Mouse (Mus musculus) limb, embryonic 12.5 days (tissue): ENCODE data around the gene Rfx8. TPM values are rescaled to one million over a fixed set of nuclear protein-coding genes. Genes with fewer than 3 reads are reported as not detected.

Source experiments
- ATAC-seq: fragments of 200-750 bp; cut with Nextera tagmentation; 2 replicates; pipeline ENCODE4 v1.8.0; 2017; ENCODE audit warnings: low read depth, moderate TSS enrichment; ENCODE audit not compliant: insufficient number of reproducible peaks, insufficient read depth, low FRiP score, low TSS enrichment
- H3K27ac ChIP-seq: fragments of 300-500 bp; sonication (generic); 2 replicates; pipeline ENCODE4 v1.5.1; 2016; ENCODE audit warnings: mild to moderate bottlenecking, moderate library complexity
- H3K27me3 ChIP-seq: fragments of 300-500 bp; sonication (generic); 2 replicates; pipeline ENCODE4 v1.6.1; 2016; ENCODE audit warnings: mild to moderate bottlenecking, moderate library complexity
- H3K36me3 ChIP-seq: fragments of 300-500 bp; sonication (generic); 2 replicates; pipeline ENCODE4 v1.6.1; 2016; ENCODE audit warnings: mild to moderate bottlenecking, moderate library complexity
- H3K4me1 ChIP-seq: fragments of 300-500 bp; sonication (generic); replicated peaks from 2 replicates; pipeline ENCODE4 v1.6.1; 2016
- H3K4me2 ChIP-seq: fragments of 300-500 bp; sonication (generic); 2 replicates; pipeline ENCODE4 v1.6.1; 2016; ENCODE audit warnings: mild to moderate bottlenecking, moderate library complexity
- H3K4me3 ChIP-seq: fragments of 300-500 bp; sonication (generic); replicated peaks from 2 replicates; pipeline ENCODE4 v1.5.1; 2016; ENCODE audit warnings: mild to moderate bottlenecking
- H3K9ac ChIP-seq: fragments of 300-500 bp; sonication (generic); replicated peaks from 2 replicates; pipeline ENCODE4 v1.6.1; 2016; ENCODE audit warnings: mild to moderate bottlenecking, moderate library complexity
- H3K9me3 ChIP-seq: fragments of 300-500 bp; sonication (generic); 2 replicates; pipeline ENCODE4 v1.6.1; 2016; ENCODE audit warnings: mild to moderate bottlenecking, moderate library complexity
- WGBS: fragments of 180-500 bp; shearing (Covaris S2); methylation state at CpG from one replicate; pipeline ENCODE4 v1.1.7; 2016; 5-methylcytosine and 5-hydroxymethylcytosine counted together
- polyA plus RNA-seq: library from polyadenylated mRNA; unstranded; fragments of >200 nt; fragmentation: Nextera tagmentation; extraction: Ambion mirVana; gene quantifications from 2 replicates; pipeline ENCODE4 v1.2.1, GENCODE M21; 2016

Gene Rfx8
- polyA plus RNA-seq, 1 experiment from 2014 or later: 1.7 TPM

- H3K36me3 ChIP-seq: no peaks in the 10 kb centered on the region
- H3K27me3 ChIP-seq: no peaks in the 10 kb centered on the region
- peaks cover 28% of the 10 kb centered on the region for H3K4me1 ChIP-seq
- no peak overlapping the region for H3K4me2 ChIP-seq
- no peaks in the 10 kb centered on the region for H3K9me3 ChIP-seq
- no peak overlapping the region for H3K27ac ChIP-seq
- WGBS: 87% methylated on average over 7 of the region's 7 CpGs
- H3K9ac ChIP-seq: no peak overlapping the region
- ATAC-seq: no peak
- no peak overlapping the region for H3K4me3 ChIP-seq
These were observed 8.5 kb downstream of the Rfx8 start for GRCm38 (mm10) chr1:39712261-39712660.

GRCm38 (mm10) chr1:39710604-39711003 lies 10.2 kb downstream of the Rfx8 start:
- Histone ChIP-seq H3K9me3 (no peaks in the 10 kb centered on the region), H3K4me3 (no peak overlapping the region), H3K36me3 (no peaks in the 10 kb centered on the region), H3K9ac (no peak overlapping the region), H3K4me2 (no peak overlapping the region), H3K27me3 (no peaks in the 10 kb centered on the region), H3K4me1 (peaks cover 31% of the 10 kb centered on the region), H3K27ac (no peak overlapping the region)
- WGBS: 81% methylated on average over 4 of the region's 4 CpGs
- ATAC-seq: no peak

- no peaks in the 10 kb centered on the region for H3K36me3 ChIP-seq
- no peak for ATAC-seq
- whole genome bisulfite sequencing: 89% methylated on average over 5 of the region's 5 CpGs
These were observed 10.8 kb downstream of the Rfx8 start for GRCm38 (mm10) chr1:39710016-39710415.

DNA sequence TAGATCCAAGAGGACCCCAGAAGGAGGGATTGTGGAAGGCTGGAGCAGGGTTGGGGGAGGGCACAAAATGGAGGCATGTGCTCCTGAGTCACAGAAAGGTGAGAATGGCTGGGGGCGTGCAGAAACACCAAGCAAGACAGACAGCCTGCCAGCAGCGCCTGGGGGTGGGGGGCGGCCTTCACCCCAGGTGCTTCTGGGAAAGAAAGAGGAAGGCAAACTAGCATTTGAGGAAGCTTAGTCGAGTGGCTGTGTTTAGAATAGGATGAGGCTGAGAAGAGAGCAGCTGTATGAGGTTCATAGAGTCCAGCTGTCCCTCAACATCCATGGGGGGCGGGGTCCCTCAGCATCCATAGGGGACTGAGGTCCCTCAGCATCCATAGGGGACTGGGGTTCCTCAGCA lies 12.0 kb downstream of the Rfx8 start:
- ATAC-seq: no peak
- WGBS: 83% methylated on average over 5 of the region's 5 CpGs

More at GRCm38 (mm10) chr1:39710016-39710415, 10.8 kb downstream of the Rfx8 start:
- Histone ChIP-seq H3K4me2 (no peak overlapping the region), H3K9ac (no peak overlapping the region), H3K4me1 (peaks cover 31% of the 10 kb centered on the region), H3K27me3 (no peaks in the 10 kb centered on the region), H3K4me3 (no peak overlapping the region), H3K27ac (no peak overlapping the region), H3K9me3 (no peaks in the 10 kb centered on the region)

GRCm38 (mm10) chr1:39702216-39703046 lies 18.4 kb downstream of the Rfx8 start:
- Histone ChIP-seq H3K4me2 (peak overlapping the region; percentile 39), H3K4me1 (peaks cover 72% of the 10 kb centered on the region), H3K9ac (peak overlapping the region; percentile 42), H3K4me3 (no peak overlapping the region), H3K9me3 (no peaks in the 10 kb centered on the region), H3K27me3 (no peaks in the 10 kb centered on the region), H3K36me3 (no peaks in the 10 kb centered on the region), H3K27ac (peak overlapping the region; percentile 88)
- ATAC-seq: peak; percentile 26; the same call in 1 of the 2 replicates
- 11% methylated on average over 18 of the region's 18 CpGs for WGBS

More for the DNA sequence above, 12.0 kb downstream of the Rfx8 start:
- no peak overlapping the region for H3K27ac ChIP-seq
- no peaks in the 10 kb centered on the region for H3K9me3 ChIP-seq
- no peaks in the 10 kb centered on the region for H3K36me3 ChIP-seq
- no peak overlapping the region for H3K4me2 ChIP-seq
- H3K4me3 ChIP-seq: no peak overlapping the region
- H3K9ac ChIP-seq: no peak overlapping the region
- no peaks in the 10 kb centered on the region for H3K27me3 ChIP-seq
- peaks cover 26% of the 10 kb centered on the region for H3K4me1 ChIP-seq

DNA sequence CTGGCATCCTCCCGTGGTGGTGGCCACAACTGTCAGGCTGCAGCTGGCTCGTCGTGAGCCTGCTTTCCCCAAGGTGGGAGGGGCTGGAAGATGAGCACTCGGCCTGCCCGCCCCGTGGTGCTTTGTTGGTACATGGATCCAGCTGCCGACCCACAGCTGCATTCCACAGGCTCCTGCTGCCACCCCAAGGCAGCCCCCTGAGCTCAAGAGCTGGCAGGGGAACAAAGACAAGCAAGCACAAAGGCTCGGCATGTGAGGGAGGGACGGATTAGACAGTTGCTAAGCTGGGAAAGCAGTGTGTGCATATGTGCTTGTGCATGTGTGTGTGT lies 19.6 kb downstream of the Rfx8 start:
- Histone ChIP-seq H3K27ac (peak overlapping the region; percentile 88), H3K36me3 (no peaks in the 10 kb centered on the region), H3K27me3 (no peaks in the 10 kb centered on the region), H3K4me3 (no peak overlapping the region), H3K9ac (peak overlapping the region; percentile 35; the same call in 1 of the 2 replicates), H3K9me3 (no peaks in the 10 kb centered on the region), H3K4me2 (peak overlapping the region; percentile 34), H3K4me1 (peaks cover 65% of the 10 kb centered on the region)
- peak; percentile 18; the same call in 1 of the 2 replicates for ATAC-seq
- 2% methylated on average over 9 of the region's 9 CpGs for WGBS

- 6% methylated on average over 7 of the region's 7 CpGs for WGBS
- no peaks in the 10 kb centered on the region for H3K36me3 ChIP-seq
- H3K27ac ChIP-seq: peak overlapping the region; percentile 88
- no peak overlapping the region for H3K4me3 ChIP-seq
- H3K9me3 ChIP-seq: no peaks in the 10 kb centered on the region
- no peaks in the 10 kb centered on the region for H3K27me3 ChIP-seq
- peaks cover 65% of the 10 kb centered on the region for H3K4me1 ChIP-seq
- ATAC-seq: peak; percentile 70
- peak overlapping the region; percentile 35; the same call in 1 of the 2 replicates for H3K9ac ChIP-seq
- peak overlapping the region; percentile 34 for H3K4me2 ChIP-seq
These were observed 20.1 kb downstream of the Rfx8 start for GRCm38 (mm10) chr1:39700599-39701273.

DNA sequence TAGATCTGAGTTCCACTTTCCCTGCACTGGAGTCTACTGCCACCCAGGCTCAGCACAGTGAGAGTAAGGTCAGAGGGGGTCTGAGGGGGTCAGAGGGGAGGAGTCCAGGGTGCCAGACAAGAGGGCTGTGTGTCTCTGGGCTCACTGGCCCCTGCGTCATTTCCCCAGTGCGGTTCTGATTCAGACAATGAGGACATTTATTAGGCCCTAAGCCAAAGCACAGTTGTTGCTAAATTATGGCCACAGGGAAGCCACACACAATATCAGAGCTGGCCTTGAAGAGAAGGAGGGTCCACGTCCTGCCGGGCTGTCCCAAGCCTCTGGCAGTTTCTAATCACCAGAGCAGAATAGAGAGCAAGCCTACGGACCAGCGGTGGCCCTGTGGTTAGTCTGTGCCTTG lies 22.3 kb downstream of the Rfx8 start:
- Histone ChIP-seq H3K4me2 (no peak overlapping the region), H3K27me3 (no peaks in the 10 kb centered on the region), H3K4me3 (no peak overlapping the region), H3K36me3 (no peaks in the 10 kb centered on the region), H3K9me3 (no peaks in the 10 kb centered on the region), H3K4me1 (peaks cover 73% of the 10 kb centered on the region), H3K27ac (peak overlapping the region; percentile 29; the same call in 1 of the 2 replicates), H3K9ac (peak overlapping the region; percentile 1; the same call in 1 of the 2 replicates)
- ATAC-seq: no peak
- WGBS: 37% methylated on average over 6 of the region's 6 CpGs

- H3K9ac ChIP-seq: no peak overlapping the region
- no peak for ATAC-seq
- no peak overlapping the region for H3K4me3 ChIP-seq
- WGBS: 56% methylated on average over 4 of the region's 4 CpGs
- peaks cover 40% of the 10 kb centered on the region for H3K4me1 ChIP-seq
- H3K27me3 ChIP-seq: no peaks in the 10 kb centered on the region
- no peaks in the 10 kb centered on the region for H3K36me3 ChIP-seq
- no peak overlapping the region for H3K4me2 ChIP-seq
- H3K27ac ChIP-seq: no peak overlapping the region
- no peaks in the 10 kb centered on the region for H3K9me3 ChIP-seq
These were observed 25.6 kb downstream of the Rfx8 start for GRCm38 (mm10) chr1:39695198-39695597.

GRCm38 (mm10) chr1:39694756-39695155 lies 26.0 kb downstream of the Rfx8 start:
- H3K27ac ChIP-seq: no peak overlapping the region
- no peak for ATAC-seq
- H3K36me3 ChIP-seq: no peaks in the 10 kb centered on the region

DNA sequence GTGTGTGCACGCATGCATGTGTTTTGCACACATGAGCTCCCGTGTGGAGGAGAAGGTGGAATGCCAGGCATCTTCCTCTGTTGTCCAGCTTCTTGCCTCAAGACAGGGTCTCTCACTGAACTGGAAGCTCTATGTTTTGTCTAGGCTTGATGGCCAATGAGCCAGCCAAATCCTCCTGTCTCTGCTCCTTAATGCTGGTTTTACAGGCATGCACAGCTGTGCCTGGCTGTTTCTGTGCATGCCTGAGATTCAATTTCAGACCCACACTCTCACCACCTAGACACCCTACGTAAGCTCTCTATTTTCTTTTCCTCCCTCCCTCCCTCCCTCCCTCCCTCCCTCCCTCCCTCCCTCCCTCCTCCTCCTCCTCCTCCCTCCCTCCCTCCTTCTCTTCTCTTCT lies 28.8 kb downstream of the Rfx8 start:
- Histone ChIP-seq H3K27me3 (no peaks in the 10 kb centered on the region), H3K4me1 (peaks cover 19% of the 10 kb centered on the region), H3K9me3 (no peaks in the 10 kb centered on the region), H3K4me2 (no peak overlapping the region), H3K9ac (no peak overlapping the region), H3K4me3 (no peak overlapping the region), H3K27ac (peak overlapping the region; percentile 47; the same call in 1 of the 2 replicates), H3K36me3 (no peaks in the 10 kb centered on the region)
- 58% methylated on average over 3 of the region's 3 CpGs for WGBS
- ATAC-seq: no peak

More at GRCm38 (mm10) chr1:39694756-39695155, 26.0 kb downstream of the Rfx8 start:
- H3K4me3 ChIP-seq: no peak overlapping the region
- no peak overlapping the region for H3K4me2 ChIP-seq
- H3K9me3 ChIP-seq: no peaks in the 10 kb centered on the region
- WGBS: 65% methylated on average over 7 of the region's 7 CpGs
- no peak overlapping the region for H3K9ac ChIP-seq
- peaks cover 36% of the 10 kb centered on the region for H3K4me1 ChIP-seq
- no peaks in the 10 kb centered on the region for H3K27me3 ChIP-seq
